Mouse (Mus musculus) erythroblast, embryonic 14.5 days (primary cell): ENCODE results near the gene Rhbdl3. TPM values are rescaled to one million over a fixed set of nuclear protein-coding genes. Genes with fewer than 3 reads are reported as not detected.

Experiments
- H3K27me3 ChIP-seq: 2 replicates; pipeline ENCODE4 v1.6.1; 2012; ENCODE audit warnings: inconsistent platforms; ENCODE audit not compliant: control insufficient read depth
- H3K36me3 ChIP-seq: 2 replicates; pipeline ENCODE4 v1.6.1; 2012; ENCODE audit warnings: mild to moderate bottlenecking, inconsistent platforms; ENCODE audit not compliant: control insufficient read depth
- H3K4me1 ChIP-seq: 2 replicates; pipeline ENCODE4 v1.6.1; 2012; ENCODE audit warnings: inconsistent platforms; ENCODE audit not compliant: control insufficient read depth
- H3K4me3 ChIP-seq: replicated peaks from 2 replicates; pipeline ENCODE3; 2012; ENCODE audit warnings: moderate library complexity, mild to moderate bottlenecking, inconsistent platforms
- H3K9me3 ChIP-seq: 2 replicates; pipeline ENCODE4 v1.6.1; 2012; ENCODE audit warnings: low read length, inconsistent platforms, mixed read lengths; ENCODE audit not compliant: control insufficient read depth
- GATA1 ChIP-seq: IDR thresholded peaks from 2 replicates; pipeline ENCODE4 v1.6.1; 2012; ENCODE audit warnings: low read length, inconsistent platforms, mixed read lengths
- TAL1 ChIP-seq: IDR thresholded peaks from 3 replicates; pipeline ENCODE4 v1.6.1; 2012; ENCODE audit warnings: low read length, inconsistent platforms, mixed read lengths
- polyA plus RNA-seq: library from polyadenylated mRNA; stranded (reverse); fragments of >175 nt; gene quantifications from 2 replicates; pipeline ENCODE4 v1.2.3, GENCODE M21; 2012

Gene Rhbdl3
- polyA plus RNA-seq, 1 experiment = not detected

- peak overlapping the region; percentile 95 for H3K4me3 ChIP-seq
- no peaks in the 10 kb centered on the region for H3K27me3 ChIP-seq
- no peak for TF ChIP-seq TAL1
- TF ChIP-seq GATA1 = peak; percentile 100
- peaks cover 46% of the 10 kb centered on the region for H3K4me1 ChIP-seq
- peaks cover 34% of the 10 kb centered on the region for H3K36me3 ChIP-seq
- H3K9me3 ChIP-seq = no peaks in the 10 kb centered on the region
Measured at GRCm38 (mm10) chr11:80382626-80383018, 81.9 kb downstream of the Rhbdl3 start.

GRCm38 (mm10) chr11:80383019-80383625 is 82.4 kb downstream of the Rhbdl3 start, which contains the start of gene Zfp207:
TSS of gene Zfp207 (plus strand) at chr11:80383279.
- no peaks in the 10 kb centered on the region for H3K27me3 ChIP-seq
- peaks cover 47% of the 10 kb centered on the region for H3K4me1 ChIP-seq
- TF ChIP-seq TAL1 = no peak
- no peaks in the 10 kb centered on the region for H3K9me3 ChIP-seq
- peak within 1 kb of the TSS; percentile 95 for H3K4me3 ChIP-seq
- peaks cover 39% of the 10 kb centered on the region for H3K36me3 ChIP-seq

GRCm38 (mm10) chr11:80383626-80384046 is 82.9 kb downstream of the Rhbdl3 start:
- H3K4me1 ChIP-seq = peaks cover 45% of the 10 kb centered on the region
- no peaks in the 10 kb centered on the region for H3K9me3 ChIP-seq
- H3K27me3 ChIP-seq = no peaks in the 10 kb centered on the region
- H3K36me3 ChIP-seq = peaks cover 44% of the 10 kb centered on the region
- no peak for TF ChIP-seq TAL1
- TF ChIP-seq GATA1 = no peak
- peak overlapping the region; percentile 95 for H3K4me3 ChIP-seq

GRCm38 (mm10) chr11:80384461-80384860 is 83.7 kb downstream of the Rhbdl3 start:
- Histone ChIP-seq H3K36me3 (peaks cover 53% of the 10 kb centered on the region), H3K9me3 (no peaks in the 10 kb centered on the region)

GRCm38 (mm10) chr11:80385055-80385454 is 84.3 kb downstream of the Rhbdl3 start:
- Histone ChIP-seq H3K9me3 (no peaks in the 10 kb centered on the region), H3K36me3 (peaks cover 59% of the 10 kb centered on the region), H3K4me3 (peak overlapping the region; percentile 95), H3K4me1 (peaks cover 48% of the 10 kb centered on the region), H3K27me3 (no peaks in the 10 kb centered on the region)
- no peak for TF ChIP-seq GATA1
- TF ChIP-seq TAL1 = no peak

More at GRCm38 (mm10) chr11:80384461-80384860, 83.7 kb downstream of the Rhbdl3 start:
- H3K4me3 ChIP-seq = peak overlapping the region; percentile 95
- no peak for TF ChIP-seq TAL1
- TF ChIP-seq GATA1 = no peak
- no peaks in the 10 kb centered on the region for H3K27me3 ChIP-seq
- peaks cover 48% of the 10 kb centered on the region for H3K4me1 ChIP-seq

DNA sequence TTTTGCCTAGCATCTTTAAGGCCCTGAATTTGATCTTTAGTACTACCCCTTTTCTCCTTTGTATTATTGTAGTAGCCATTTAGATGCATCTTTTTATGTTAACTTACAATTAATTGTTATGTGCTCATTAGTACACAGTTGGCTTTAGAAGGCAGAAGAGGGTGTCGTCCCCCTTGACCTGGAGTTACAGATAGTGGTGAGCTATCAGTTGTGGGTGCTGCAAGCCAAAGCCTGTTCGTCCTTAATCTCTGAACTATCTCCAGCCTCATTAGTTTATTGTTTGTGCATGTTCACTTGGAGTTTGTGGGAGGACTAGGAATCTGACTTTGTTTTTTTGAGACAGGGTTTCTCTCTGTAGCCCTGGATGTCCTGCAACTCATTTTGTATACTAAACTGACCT is 86.1 kb downstream of the Rhbdl3 start:
- Histone ChIP-seq H3K27me3 (no peaks in the 10 kb centered on the region), H3K9me3 (no peaks in the 10 kb centered on the region), H3K4me1 (peaks cover 45% of the 10 kb centered on the region), H3K4me3 (peak overlapping the region; percentile 95), H3K36me3 (peaks cover 76% of the 10 kb centered on the region)
- TF ChIP-seq GATA1 (no peak), TAL1 (no peak)

DNA sequence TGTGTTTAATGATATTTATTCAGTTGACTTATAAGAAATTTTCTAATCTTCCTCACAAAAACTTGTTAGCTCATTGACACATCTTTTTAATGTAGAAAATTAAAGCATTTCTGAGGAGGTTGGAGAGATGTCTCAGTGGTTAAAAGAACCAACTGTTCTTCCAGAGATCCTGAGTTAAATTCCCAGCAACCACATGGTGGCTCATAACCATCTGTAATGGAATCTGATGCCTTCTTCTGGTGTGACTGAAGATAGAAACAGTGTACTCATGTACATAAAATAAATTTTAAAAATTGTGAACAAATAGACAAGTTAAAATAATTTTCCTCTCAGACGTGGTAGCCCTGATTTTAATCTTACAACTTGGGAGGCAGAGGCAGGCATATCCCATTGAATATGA is 89.2 kb downstream of the Rhbdl3 start:
- Histone ChIP-seq H3K36me3 (peaks cover 100% of the 10 kb centered on the region), H3K9me3 (no peaks in the 10 kb centered on the region), H3K4me1 (peaks cover 32% of the 10 kb centered on the region), H3K4me3 (no peak overlapping the region), H3K27me3 (no peaks in the 10 kb centered on the region)
- no peak for TF ChIP-seq GATA1
- no peak for TF ChIP-seq TAL1

- H3K9me3 ChIP-seq = no peaks in the 10 kb centered on the region
- no peak overlapping the region for H3K4me3 ChIP-seq
- no peak for TF ChIP-seq TAL1
- TF ChIP-seq GATA1 = no peak
- H3K4me1 ChIP-seq = peaks cover 18% of the 10 kb centered on the region
- H3K27me3 ChIP-seq = no peaks in the 10 kb centered on the region
- peaks cover 100% of the 10 kb centered on the region for H3K36me3 ChIP-seq
Measured at GRCm38 (mm10) chr11:80391407-80392120, 90.9 kb downstream of the Rhbdl3 start.

DNA sequence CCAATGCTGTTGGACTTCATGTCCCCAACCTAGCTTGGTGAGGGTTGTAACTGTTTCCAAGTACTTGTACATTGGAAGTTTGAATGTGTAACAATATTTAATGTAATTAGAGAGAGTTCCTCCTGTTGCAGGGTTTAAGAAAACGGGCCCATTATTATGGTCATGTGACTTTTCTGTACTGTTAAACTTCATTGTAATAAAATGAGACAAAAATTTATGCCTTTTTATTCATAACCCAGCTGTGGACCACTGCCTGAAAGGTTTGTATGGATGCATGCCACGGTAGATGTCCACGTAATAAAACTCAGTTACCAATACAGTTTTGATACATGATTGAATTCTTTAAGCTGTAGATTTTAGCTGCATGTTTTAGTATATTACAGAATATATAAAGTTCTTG is 95.2 kb downstream of the Rhbdl3 start:
- Histone ChIP-seq H3K36me3 (peaks cover 100% of the 10 kb centered on the region), H3K27me3 (no peaks in the 10 kb centered on the region), H3K4me1 (peaks cover 3% of the 10 kb centered on the region), H3K9me3 (no peaks in the 10 kb centered on the region), H3K4me3 (no peak overlapping the region)
- TF ChIP-seq GATA1 (no peak), TAL1 (no peak)

- Histone ChIP-seq H3K27me3 (no peaks in the 10 kb centered on the region), H3K9me3 (no peaks in the 10 kb centered on the region), H3K4me3 (no peak overlapping the region), H3K36me3 (peaks cover 100% of the 10 kb centered on the region), H3K4me1 (peaks cover 3% of the 10 kb centered on the region)
- TF ChIP-seq TAL1 (no peak), GATA1 (no peak)
Measured at GRCm38 (mm10) chr11:80396617-80397016, 95.9 kb downstream of the Rhbdl3 start.

Other genes starting within 250 kb of the Rhbdl3 start
- gene Crlf3, start 219.9 kb upstream of the Rhbdl3 start, polyA plus RNA-seq = 4.8 TPM in 2 replicates
- 0.20 and 0.47 TPM in 2 replicates for gene Atad5, start 211.5 kb upstream of the Rhbdl3 start, polyA plus RNA-seq
- gene Tefm, start 158.7 kb upstream of the Rhbdl3 start, polyA plus RNA-seq = not detected in 2 replicates
- not detected in 2 replicates for gene Adap2, start 146.8 kb upstream of the Rhbdl3 start, polyA plus RNA-seq
- 0.03 TPM in 1 of 2 replicates, not detected in the other for gene Rnf135, start 117.1 kb upstream of the Rhbdl3 start, polyA plus RNA-seq
- 0.09 and 0.19 TPM in 2 replicates for gene Rhot1, start 91.9 kb upstream of the Rhbdl3 start, polyA plus RNA-seq
- gene 5730455P16Rik, start 77.1 kb downstream of the Rhbdl3 start, polyA plus RNA-seq = 0.15 and 0.29 TPM in 2 replicates
- 1.5 and 3.7 TPM in 2 replicates for gene Zfp207, start 82.4 kb downstream of the Rhbdl3 start, polyA plus RNA-seq
- gene Psmd11, start 127.7 kb downstream of the Rhbdl3 start, polyA plus RNA-seq = 4.0 and 5.0 TPM in 2 replicates
- gene Cdk5r1, start 176.1 kb downstream of the Rhbdl3 start, polyA plus RNA-seq = 0.08 and 0.31 TPM in 2 replicates